Mouse (Mus musculus) kidney, postnatal 14 days (tissue): ENCODE results near the gene Cdc42bpg.
A peak's percentile ranks its signal among the peaks of the same experiment; 100 is the strongest.
"Not testable (repeated sequence)": the region's sequence is repeated elsewhere in the genome, so short reads cannot be mapped to it uniquely, and the experiment has no call there.

ENCODE experiments used
- DNase-seq: peaks from one replicate; pipeline ENCODE4 v3.0.0; 2022; ENCODE audit warnings: mixed read lengths

The Cdc42bpg gene

GRCm38 (mm10) chr19:6277661-6278438, 28.4 kb upstream of the Cdc42bpg start:
- peak; percentile 88 for DNase-seq

- DNase-seq: no peak
Measured at GRCm38 (mm10) chr19:6278439-6279073, 27.7 kb upstream of the Cdc42bpg start.

GRCm38 (mm10) chr19:6279481-6280144, 26.6 kb upstream of the Cdc42bpg start:
- DNase-seq: no peak

- no peak for DNase-seq
Measured at GRCm38 (mm10) chr19:6280554-6280953, 25.7 kb upstream of the Cdc42bpg start.

- no peak for DNase-seq
Measured at GRCm38 (mm10) chr19:6281122-6282020, 24.9 kb upstream of the Cdc42bpg start.

GRCm38 (mm10) chr19:6283001-6283400, 23.3 kb upstream of the Cdc42bpg start:
- no peak for DNase-seq

GRCm38 (mm10) chr19:6284502-6284901, 21.8 kb upstream of the Cdc42bpg start:
- DNase-seq: no peak

- no peak for DNase-seq
Measured at GRCm38 (mm10) chr19:6285226-6285625, 21.0 kb upstream of the Cdc42bpg start.

- no peak for DNase-seq
Measured at GRCm38 (mm10) chr19:6285632-6286433, 20.4 kb upstream of the Cdc42bpg start.

- DNase-seq: no peak
Measured at GRCm38 (mm10) chr19:6286434-6287401, 19.5 kb upstream of the Cdc42bpg start.

GRCm38 (mm10) chr19:6288236-6288894, 17.9 kb upstream of the Cdc42bpg start:
- DNase-seq: no peak

- DNase-seq: no peak
Measured at GRCm38 (mm10) chr19:6289696-6290238, 16.5 kb upstream of the Cdc42bpg start.

GRCm38 (mm10) chr19:6290720-6291116, 15.5 kb upstream of the Cdc42bpg start:
- DNase-seq: not testable (repeated sequence)

- peak; percentile 78 for DNase-seq
Measured at GRCm38 (mm10) chr19:6291117-6291781, 15.0 kb upstream of the Cdc42bpg start.

GRCm38 (mm10) chr19:6292262-6292661, 14.0 kb upstream of the Cdc42bpg start:
- DNase-seq: no peak

- no peak for DNase-seq
Measured at GRCm38 (mm10) chr19:6294301-6294700, 12.0 kb upstream of the Cdc42bpg start.

- DNase-seq: no peak
Measured at GRCm38 (mm10) chr19:6296551-6297210, 9.6 kb upstream of the Cdc42bpg start.

- peak; percentile 47 for DNase-seq
Measured at GRCm38 (mm10) chr19:6297641-6298040, 8.6 kb upstream of the Cdc42bpg start.

- no peak for DNase-seq
Measured at GRCm38 (mm10) chr19:6299003-6299402, 7.3 kb upstream of the Cdc42bpg start.
